Mouse (Mus musculus) liver, adult 2 months (tissue): ENCODE results near the gene Gm21860.
"Not testable (repeated sequence)": the region's sequence is repeated elsewhere in the genome, so short reads cannot be mapped to it uniquely, and the experiment has no call there.

ENCODE experiments used
- CTCF ChIP-seq: fragments of 200-500 bp; IDR thresholded peaks from 2 replicates; pipeline ENCODE4 v1.5.1; 2011; ENCODE audit warnings: low read depth, low read length, control low read depth
- POLR2A ChIP-seq: fragments of 200-500 bp; IDR thresholded peaks from 2 replicates; pipeline ENCODE4 v1.6.1; 2011; ENCODE audit warnings: low read length, control low read depth; ENCODE audit not compliant: insufficient read depth; ENCODE audit errors: extremely low read depth

GRCm38 (mm10) chrY:90723336-90723987 lies 31.2 kb downstream of the Gm21860 start:
- not testable (repeated sequence) for TF ChIP-seq POLR2A, CTCF
